Mouse (Mus musculus) cerebellum, adult 2 months (tissue): ENCODE measurements around the gene Bsdc1.

Source experiments
- CTCF ChIP-seq: fragments of 200-500 bp; IDR thresholded peaks from 2 replicates; pipeline ENCODE4 v1.5.1; 2011; ENCODE audit warnings: low read depth, mild to moderate bottlenecking, control low read depth, low read length, moderate library complexity, borderline replicate concordance; ENCODE audit not compliant: insufficient read depth
- POLR2A ChIP-seq: fragments of 200-500 bp; IDR thresholded peaks from 2 replicates; pipeline ENCODE4 v1.6.1; 2011; ENCODE audit warnings: low read length, control low read depth, borderline replicate concordance; ENCODE audit not compliant: insufficient read depth

- TF ChIP-seq CTCF (no peak), POLR2A (no peak)
These were observed 46.8 kb downstream of the Bsdc1 start for GRCm38 (mm10) chr4:129508237-129508515.
